ENCODE assay signal across 8 mouse cellular contexts in the genomic region with DNA sequence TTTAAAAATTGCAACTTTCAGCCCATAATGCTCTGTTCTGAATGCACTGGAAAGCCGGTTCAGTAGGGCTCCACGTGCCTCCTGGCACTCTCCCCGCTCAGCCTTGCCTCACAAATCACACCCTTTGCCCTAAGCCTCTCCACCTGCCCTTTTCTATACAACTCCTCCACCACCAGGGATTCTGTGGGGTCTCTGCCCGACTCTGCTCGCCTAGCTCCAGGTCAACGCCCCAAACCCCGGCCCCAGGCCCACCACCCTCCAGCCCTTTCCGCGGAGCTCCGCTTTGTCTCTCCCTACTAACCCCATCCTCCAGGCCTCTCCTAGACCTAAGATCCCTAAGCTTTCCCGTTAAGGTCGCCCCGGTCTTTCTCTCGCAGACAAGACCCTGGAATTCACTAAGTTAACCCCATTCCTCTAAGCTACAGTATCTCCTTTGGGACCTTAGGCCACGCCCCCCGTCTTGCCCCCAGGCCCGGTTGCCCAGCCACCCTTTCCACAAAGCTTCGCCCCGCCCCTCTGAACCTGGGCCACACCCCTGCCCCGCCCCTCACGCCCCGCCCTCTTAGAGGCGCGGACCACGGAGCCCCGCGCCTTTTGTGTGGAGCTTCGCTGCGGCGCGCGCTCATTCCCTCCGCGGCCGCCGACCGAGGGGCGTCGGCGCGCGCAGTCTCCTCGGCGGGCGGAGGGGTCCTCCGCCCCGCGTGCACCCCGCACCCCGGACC. TPM values are rescaled to one million over a fixed set of nuclear protein-coding genes. Genes with fewer than 3 reads are reported as not detected.
DNase-seq lines count a peak whose midpoint lies in the region; ATAC-seq and TF ChIP-seq lines count a peak whose summit lies in the region.

A gene (plus strand): TSS at position 601 of the 722 bp plus-strand sequence.

- no peaks in the 10 kb centered on the region for H3K36me3 ChIP-seq in forebrain, embryonic 10.5 days (replicated peaks)
- no peaks in the 10 kb centered on the region for H3K36me3 ChIP-seq in heart, embryonic 14.5 days (ENCODE audit: control insufficient read depth, insufficient read depth, low read length)
- no peaks in the 10 kb centered on the region for H3K36me3 ChIP-seq in liver, embryonic 12.5 days
- no peaks in the 10 kb centered on the region for H3K36me3 ChIP-seq in stomach, postnatal 0 days (ENCODE audit: control insufficient read depth, insufficient read depth, low read length)

- under 1% methylated on average over 46 of the region's 50 CpGs for WGBS in forebrain, embryonic 10.5 days
- WGBS in heart, embryonic 14.5 days = 3% methylated on average over 50 of the region's 50 CpGs
- WGBS in liver, embryonic 12.5 days (ENCODE audit: insufficient replicate concordance) = 3% methylated on average over 39 of the region's 50 CpGs
- 4% methylated on average over 39 of the region's 50 CpGs for WGBS in stomach, postnatal 0 days

- H3K4me1 ChIP-seq in forebrain, embryonic 10.5 days = peaks cover 65% of the 10 kb centered on the region
- H3K4me1 ChIP-seq in heart, embryonic 14.5 days (ENCODE audit: control insufficient read depth in 2 of 2, insufficient read depth in 2 of 2, low read length in 2 of 2) = peaks cover 18 to 32% of the 10 kb centered on the region in 2 experiments
- H3K4me1 ChIP-seq in liver, embryonic 12.5 days = peaks cover 39% of the 10 kb centered on the region; the same call in 1 of the 2 replicates
- peaks cover 8% of the 10 kb centered on the region for H3K4me1 ChIP-seq in stomach, postnatal 0 days (replicated peaks; ENCODE audit: control insufficient read depth, insufficient read depth)

- H3K27me3 ChIP-seq in forebrain, embryonic 10.5 days (ENCODE audit: poor library complexity, severe bottlenecking) = peaks cover 10% of the 10 kb centered on the region
- no peaks in the 10 kb centered on the region for H3K27me3 ChIP-seq in heart, embryonic 14.5 days (ENCODE audit: control insufficient read depth, insufficient read depth, low read length)
- peaks cover 56% of the 10 kb centered on the region for H3K27me3 ChIP-seq in liver, embryonic 12.5 days (replicated peaks)
- H3K27me3 ChIP-seq in stomach, postnatal 0 days (ENCODE audit: control insufficient read depth, insufficient read depth, low read length) = no peaks in the 10 kb centered on the region

- ATAC-seq in heart, embryonic 14.5 days (ENCODE audit: insufficient number of reproducible peaks, insufficient read depth, low FRiP score, low read depth) = peak; percentile 92
- peak; percentile 82 for ATAC-seq in liver, embryonic 12.5 days
- ATAC-seq in stomach, postnatal 0 days (ENCODE audit: low FRiP score, low TSS enrichment) = peak; percentile 91

- no peak for TF ChIP-seq EP300 in stomach, postnatal 0 days (optimal IDR thresholded peaks at IDR 0.05)

- H3K4me2 ChIP-seq in heart, embryonic 14.5 days (ENCODE audit: low read length) = peak within 1 kb of the TSS; percentile 84
- H3K4me2 ChIP-seq in liver, embryonic 12.5 days = peak within 1 kb of the TSS; percentile 90
- H3K4me2 ChIP-seq in stomach, postnatal 0 days (replicated peaks; ENCODE audit: low read depth) = peak within 1 kb of the TSS; percentile 80

- H3K27ac ChIP-seq in forebrain, embryonic 10.5 days = peak within 1 kb of the TSS; percentile 96
- peak within 1 kb of the TSS; percentile 39 to 75 for H3K27ac ChIP-seq in heart, embryonic 14.5 days (replicated peaks in 1 of 2; ENCODE audit: control insufficient read depth in 1 of 2, insufficient read depth in 1 of 2, low read depth in 2 of 2, low read length in 2 of 2)
- H3K27ac ChIP-seq in liver, embryonic 12.5 days = peak within 1 kb of the TSS; percentile 36; the same call in 1 of the 2 replicates
- peak within 1 kb of the TSS; percentile 86 for H3K27ac ChIP-seq in stomach, postnatal 0 days (replicated peaks)

- TF ChIP-seq CTCF in stomach, postnatal 0 days (IDR thresholded peaks at IDR 0.05; ENCODE audit: low read depth) = no peak

- peak within 1 kb of the TSS; percentile 95 for H3K9ac ChIP-seq in heart, embryonic 14.5 days (ENCODE audit: low read length)
- H3K9ac ChIP-seq in liver, embryonic 12.5 days = peak within 1 kb of the TSS; percentile 69
- peak within 1 kb of the TSS; percentile 91 for H3K9ac ChIP-seq in stomach, postnatal 0 days (ENCODE audit: low read length)

- DNase-seq in CD4-positive, CD25-positive, alpha-beta regulatory T cell, adult 2 months (ENCODE audit: low read depth, low spot score) = peak; percentile 68
- DNase-seq in c-Kit-positive CD71-negative TER-119-negative erythroid progenitor cells, embryonic 14.5 days (ENCODE audit: low read depth) = peak; percentile 72
- peak; percentile 98 for DNase-seq in forebrain, embryonic 10.5 days (ENCODE audit: extremely low spot score, low spot score)
- DNase-seq in kidney, postnatal 10 days = peak; percentile 97
- DNase-seq in neural tube, embryonic 10.5 days (ENCODE audit: extremely low spot score, low spot score) = peak; percentile 100
- peak; percentile 95 for DNase-seq in stomach, postnatal 0 days (ENCODE audit: low spot score)

- no peaks in the 10 kb centered on the region for H3K9me3 ChIP-seq in forebrain, embryonic 10.5 days
- no peaks in the 10 kb centered on the region for H3K9me3 ChIP-seq in heart, embryonic 14.5 days (ENCODE audit: control insufficient read depth, low read length)
- H3K9me3 ChIP-seq in liver, embryonic 12.5 days (replicated peaks) = no peaks in the 10 kb centered on the region
- H3K9me3 ChIP-seq in stomach, postnatal 0 days (ENCODE audit: control insufficient read depth, low read length) = no peaks in the 10 kb centered on the region

- H3K4me3 ChIP-seq in forebrain, embryonic 10.5 days = peak within 1 kb of the TSS; percentile 98
- peak within 1 kb of the TSS; percentile 94 to 100 for H3K4me3 ChIP-seq in heart, embryonic 14.5 days (ENCODE audit: control insufficient read depth in 1 of 2, insufficient read depth in 1 of 2, low read depth in 1 of 2, low read length in 2 of 2)
- peak within 1 kb of the TSS; percentile 71 for H3K4me3 ChIP-seq in liver, embryonic 12.5 days
- H3K4me3 ChIP-seq in stomach, postnatal 0 days (ENCODE audit: low read depth, low read length) = peak within 1 kb of the TSS; percentile 94

RNA-seq across cellular contexts. Expression of the gene that starts here (rescaled TPM):
- polyA plus RNA-seq in forebrain, embryonic 10.5 days (2016; fragmentation: Nextera tagmentation; extraction: Ambion mirVana) = 50.0 and 55.2 TPM in 2 replicates
- polyA plus RNA-seq in heart, embryonic 14.5 days (2014; fragmentation: Nextera tagmentation; extraction: Ambion mirVana) = 57.1 and 57.9 TPM in 2 replicates
- polyA plus RNA-seq in liver, embryonic 12.5 days (2016; fragmentation: Nextera tagmentation; extraction: Ambion mirVana) = 12.9 and 14.7 TPM in 2 replicates
- polyA plus RNA-seq in stomach, postnatal 0 days (2015; fragmentation: Nextera tagmentation; extraction: Ambion mirVana) = 27.8 and 31.3 TPM in 2 replicates

Comparison
In these comparisons a context has a peak if more than half of its experiments do, and no peak if none do; other contexts are left out.
1. Peak in every context shown above with its lines: DNase-seq, ATAC-seq, H3K4me3 ChIP-seq and H3K27ac ChIP-seq.
2. H3K27ac ChIP-seq: peak in every context shown above with its lines; median percentile 96 in forebrain, embryonic 10.5 days; 86 in stomach, postnatal 0 days; 57 in heart, embryonic 14.5 days; 36 in liver, embryonic 12.5 days.